Mouse (Mus musculus) lung, embryonic 16.5 days (tissue): ENCODE measurements around the gene Eps8l2. TPM values are rescaled to one million over a fixed set of nuclear protein-coding genes. Genes with fewer than 3 reads are reported as not detected.

Source experiments
- ATAC-seq: fragments of 200-750 bp; cut with Nextera tagmentation; 2 replicates; pipeline ENCODE4 v1.8.0; 2017; ENCODE audit warnings: low read depth, mild to moderate bottlenecking, moderate library complexity
- H3K27ac ChIP-seq: fragments of 300-500 bp; sonication (generic); 2 replicates; pipeline ENCODE4 v1.5.1; 2014; ENCODE audit warnings: mild to moderate bottlenecking, control low read depth, low read length
- H3K27me3 ChIP-seq: fragments of 300-500 bp; sonication (generic); 2 replicates; pipeline ENCODE4 v1.6.1; 2014; ENCODE audit warnings: low read depth, low read length, mixed read lengths; ENCODE audit not compliant: control insufficient read depth, insufficient read depth
- H3K36me3 ChIP-seq: fragments of 300-500 bp; sonication (generic); 2 replicates; pipeline ENCODE4 v1.6.1; 2014; ENCODE audit warnings: low read length; ENCODE audit not compliant: control insufficient read depth, insufficient read depth
- H3K4me1 ChIP-seq: fragments of 300-500 bp; sonication (generic); replicated peaks from 2 replicates; pipeline ENCODE4 v1.6.1; 2014; ENCODE audit warnings: low read length, mixed read lengths; ENCODE audit not compliant: control insufficient read depth, insufficient read depth
- H3K4me2 ChIP-seq: fragments of 300-500 bp; sonication (generic); 2 replicates; pipeline ENCODE4 v1.6.1; 2014; ENCODE audit warnings: low read depth, low read length, control low read depth
- H3K4me3 ChIP-seq: fragments of 300-500 bp; sonication (generic); 2 replicates; pipeline ENCODE4 v1.5.1; 2014; ENCODE audit warnings: mild to moderate bottlenecking, low read length, control low read depth
- H3K9ac ChIP-seq: fragments of 300-500 bp; sonication (generic); 2 replicates; pipeline ENCODE4 v1.6.1; 2014; ENCODE audit warnings: low read length, control low read depth
- H3K9me3 ChIP-seq: fragments of 300-500 bp; sonication (generic); 2 replicates; pipeline ENCODE4 v1.6.1; 2016; ENCODE audit warnings: low read length; ENCODE audit not compliant: control insufficient read depth
- WGBS: fragments of 180-500 bp; shearing (Covaris S2); extraction: QIAGEN DNeasy Blood & Tissue Kit; methylation state at CpG from one replicate; pipeline ENCODE4 v1.1.7; 2014; 5-methylcytosine and 5-hydroxymethylcytosine counted together
- polyA plus RNA-seq: library from polyadenylated mRNA; unstranded; fragments of >200 nt; fragmentation: Nextera tagmentation; extraction: Ambion mirVana; gene quantifications from 2 replicates; pipeline ENCODE4 v1.2.1, GENCODE M21; 2015

Eps8l2 gene
- polyA plus RNA-seq, 1 experiment from 2014 or later: 37.4 TPM

DNA sequence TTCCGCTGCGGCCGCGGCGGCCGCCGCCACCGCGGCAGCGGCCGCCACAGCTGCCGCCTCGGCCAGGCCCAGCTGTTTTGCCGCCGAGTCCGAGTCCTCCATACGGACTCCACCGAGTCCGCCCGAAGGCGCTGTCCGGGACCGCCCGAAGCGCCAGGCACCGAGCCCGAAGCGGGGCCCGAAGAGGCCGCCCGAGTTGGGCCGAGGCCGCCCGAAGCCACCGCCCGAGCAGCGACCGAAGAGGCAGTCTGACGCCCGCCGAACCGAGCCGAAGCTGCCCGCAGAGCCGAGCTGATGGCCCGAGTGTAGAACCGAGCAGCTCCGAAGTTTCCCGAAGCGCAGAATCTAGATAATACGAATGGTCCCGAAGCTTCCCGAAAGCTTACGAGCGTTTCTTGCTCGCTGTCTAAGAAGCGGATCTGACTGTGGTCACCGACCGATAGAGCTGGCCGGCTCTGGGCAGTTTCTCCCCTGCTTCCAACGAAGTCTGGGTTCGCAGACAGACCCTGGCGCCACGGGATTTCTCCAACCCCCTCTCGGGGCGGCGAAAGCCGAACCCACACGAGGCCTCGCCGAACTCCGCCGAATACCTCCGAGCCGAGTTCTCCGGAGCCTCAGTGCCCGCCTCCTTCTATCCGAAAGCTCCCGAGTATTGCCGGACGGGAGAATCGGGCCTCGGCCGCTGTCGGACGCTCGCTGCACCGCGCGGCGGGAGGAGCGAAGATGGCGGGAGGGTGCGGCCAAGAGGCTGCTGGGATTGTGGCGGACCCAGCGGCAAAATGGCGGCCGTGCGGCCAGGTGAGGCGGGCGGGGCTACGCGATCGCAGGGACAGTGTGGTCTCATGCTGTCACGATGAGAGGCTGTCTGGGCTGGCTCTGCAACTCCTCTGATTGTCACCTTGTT lies 11.0 kb upstream of the Eps8l2 start, which contains the start of the genes Deaf1 and Tmem80:
Gene Deaf1, minus strand, starts transcription at position 222 of the 904 bp plus-strand sequence.
Gene Tmem80, plus strand, starts transcription at position 271 of the 904 bp plus-strand sequence.
- peak; percentile 97 for ATAC-seq
- no peaks in the 10 kb centered on the region for H3K27me3 ChIP-seq
- peaks cover 22% of the 10 kb centered on the region for H3K4me1 ChIP-seq
- H3K27ac ChIP-seq: peak within 1 kb of the TSS; percentile 99
- peaks cover 8% of the 10 kb centered on the region; the same call in 1 of the 2 replicates for H3K36me3 ChIP-seq
- H3K9me3 ChIP-seq: no peaks in the 10 kb centered on the region
- H3K4me2 ChIP-seq: peak within 1 kb of the TSS; percentile 99
- peak within 1 kb of the TSS; percentile 61 for H3K4me3 ChIP-seq
- under 1% methylated on average over 99 of the region's 105 CpGs for WGBS
- peak within 1 kb of the TSS; percentile 92 for H3K9ac ChIP-seq

DNA sequence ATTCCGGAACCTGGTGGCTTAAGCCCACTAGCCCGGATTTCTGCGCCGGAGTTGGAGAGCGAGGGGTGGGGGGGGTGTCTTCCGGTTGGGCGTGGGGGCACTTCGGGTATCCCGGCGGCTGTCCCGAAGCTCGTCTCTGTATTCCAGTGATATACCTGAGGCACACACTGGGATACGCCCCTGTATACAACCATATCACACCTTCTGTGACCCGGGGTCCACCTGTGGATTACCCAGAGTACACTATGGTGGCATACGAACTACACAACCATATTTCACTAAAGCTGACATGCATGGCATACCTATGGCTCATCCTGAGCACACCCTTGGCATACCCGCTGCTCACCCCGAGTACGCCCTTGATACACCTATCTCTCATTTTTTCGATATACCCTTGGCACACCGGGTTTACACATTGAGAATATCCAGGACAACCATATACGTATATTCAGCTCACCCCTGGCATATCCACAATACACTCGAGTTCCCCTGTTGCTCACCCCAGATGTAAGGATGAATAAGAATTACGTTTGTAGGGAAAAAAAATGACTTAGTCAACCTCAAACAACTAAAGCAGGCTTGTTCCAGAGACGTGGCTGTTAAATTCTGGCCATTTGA lies 10.2 kb upstream of the Eps8l2 start:
- WGBS: 10% methylated on average over 24 of the region's 24 CpGs
- H3K4me2 ChIP-seq: peak overlapping the region; percentile 86
- H3K36me3 ChIP-seq: peaks cover 8% of the 10 kb centered on the region; the same call in 1 of the 2 replicates
- H3K9me3 ChIP-seq: no peaks in the 10 kb centered on the region
- H3K9ac ChIP-seq: peak overlapping the region; percentile 92
- peak overlapping the region; percentile 61 for H3K4me3 ChIP-seq
- no peak for ATAC-seq
- H3K27me3 ChIP-seq: no peaks in the 10 kb centered on the region
- peaks cover 22% of the 10 kb centered on the region for H3K4me1 ChIP-seq
- peak overlapping the region; percentile 99 for H3K27ac ChIP-seq

DNA sequence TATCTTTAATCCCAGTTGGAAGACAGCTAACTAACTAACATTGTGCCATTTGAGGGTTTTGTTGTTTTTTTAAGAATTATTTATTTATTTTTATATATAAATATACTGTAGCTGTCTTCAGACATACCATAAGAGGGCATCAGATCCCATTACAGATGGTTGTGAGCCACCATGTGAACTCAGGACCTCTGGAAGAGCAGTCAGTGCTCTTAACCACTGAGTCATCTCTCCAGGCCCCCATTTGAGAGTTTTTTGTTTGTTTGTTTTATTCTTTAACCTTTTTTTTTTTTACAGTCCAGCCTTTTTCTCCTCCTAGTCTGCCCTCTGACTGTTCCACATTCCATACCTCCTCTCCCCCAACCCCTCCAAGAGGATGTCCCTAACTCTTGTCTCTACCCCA lies 8.0 kb upstream of the Eps8l2 start:
- peaks cover 19% of the 10 kb centered on the region for H3K4me1 ChIP-seq
- ATAC-seq: no peak
- peaks cover 9% of the 10 kb centered on the region for H3K36me3 ChIP-seq

DNA sequence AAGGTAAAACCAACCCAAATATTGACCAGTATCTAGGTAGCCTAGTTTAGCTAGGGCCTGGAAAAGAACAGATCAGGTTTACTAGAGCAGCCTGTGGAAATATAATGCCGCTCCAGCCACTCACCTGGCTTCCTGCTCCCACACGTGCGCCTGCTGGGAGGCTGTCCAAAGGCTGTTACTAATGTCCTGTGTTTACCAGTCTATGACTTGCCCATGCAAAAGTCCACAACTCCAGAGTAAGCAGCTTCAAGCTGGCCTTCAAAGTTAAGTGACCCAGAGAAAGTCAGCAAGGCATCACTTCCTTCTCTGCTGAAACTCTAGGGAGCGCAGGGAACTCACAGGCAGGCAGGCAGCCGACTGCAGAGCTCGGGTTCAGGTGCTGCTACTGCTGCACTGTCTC lies 6.7 kb upstream of the Eps8l2 start:
- no peaks in the 10 kb centered on the region for H3K27me3 ChIP-seq

More for the DNA sequence above, 8.0 kb upstream of the Eps8l2 start:
- no peaks in the 10 kb centered on the region for H3K27me3 ChIP-seq
- no peak overlapping the region for H3K27ac ChIP-seq
- H3K9ac ChIP-seq: no peak overlapping the region
- H3K4me2 ChIP-seq: no peak overlapping the region
- no peak overlapping the region for H3K4me3 ChIP-seq
- H3K9me3 ChIP-seq: no peaks in the 10 kb centered on the region

DNA sequence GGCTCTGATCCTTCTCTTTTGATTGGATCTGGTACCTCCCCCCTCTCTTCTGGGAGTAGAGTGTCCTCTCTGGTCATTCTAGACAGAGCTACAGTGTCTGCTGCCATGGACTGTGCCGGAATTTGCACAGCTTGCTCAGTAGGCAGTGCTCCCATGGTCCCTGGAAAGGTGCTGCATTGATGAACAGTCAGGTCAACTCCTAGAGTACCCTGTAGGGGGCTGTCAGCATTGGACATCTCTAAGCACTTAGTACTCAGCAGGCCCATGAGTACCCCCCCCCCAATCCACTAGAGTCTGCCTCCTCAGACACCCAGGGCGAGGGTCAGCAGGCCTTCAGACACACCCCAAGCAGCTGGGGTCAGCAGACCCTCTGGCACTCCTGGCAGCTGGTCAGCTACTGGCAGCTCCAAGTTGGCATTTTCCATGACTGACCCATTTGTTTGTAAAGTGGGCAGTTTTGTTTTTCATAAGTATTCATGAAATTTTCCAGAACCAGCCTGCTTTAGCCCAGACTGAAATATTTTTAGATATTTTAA lies 3.6 kb upstream of the Eps8l2 start:
- Histone ChIP-seq H3K4me2 (no peak overlapping the region), H3K9ac (no peak overlapping the region), H3K27ac (no peak overlapping the region), H3K4me3 (no peak overlapping the region), H3K36me3 (peaks cover 10% of the 10 kb centered on the region), H3K27me3 (no peaks in the 10 kb centered on the region; the same call in 1 of the 2 replicates), H3K9me3 (no peaks in the 10 kb centered on the region), H3K4me1 (peaks cover 15% of the 10 kb centered on the region)
- WGBS: 83% methylated on average over 2 of the region's 2 CpGs
- ATAC-seq: no peak

More for the DNA sequence above, 6.7 kb upstream of the Eps8l2 start:
- no peak overlapping the region for H3K4me3 ChIP-seq
- peaks cover 6% of the 10 kb centered on the region for H3K4me1 ChIP-seq
- no peaks in the 10 kb centered on the region for H3K9me3 ChIP-seq
- H3K9ac ChIP-seq: no peak overlapping the region
- 81% methylated on average over 6 of the region's 6 CpGs for WGBS
- peaks cover 10% of the 10 kb centered on the region for H3K36me3 ChIP-seq
- no peak overlapping the region for H3K27ac ChIP-seq
- no peak for ATAC-seq
- H3K4me2 ChIP-seq: no peak overlapping the region

DNA sequence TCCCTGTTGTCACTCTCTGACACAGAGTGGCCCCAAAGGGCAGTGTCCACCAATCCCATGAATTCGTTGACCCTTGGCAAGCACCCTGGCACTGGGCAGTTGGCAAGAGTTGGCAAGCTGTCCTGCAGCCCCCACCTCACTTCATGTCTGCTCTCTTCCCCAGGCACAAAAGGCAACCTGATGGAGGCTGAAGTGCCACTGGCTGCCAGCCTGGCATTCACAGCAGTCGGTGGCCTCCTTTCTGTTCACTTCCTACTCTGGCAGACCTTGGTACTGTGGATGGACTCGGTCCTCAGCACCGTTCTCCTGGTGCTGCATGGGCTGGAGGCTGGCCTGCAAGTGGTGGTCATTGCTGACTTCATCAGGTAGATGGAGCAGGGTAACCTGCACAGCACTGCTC lies 3.0 kb upstream of the Eps8l2 start:
- Histone ChIP-seq H3K27ac (no peak overlapping the region), H3K27me3 (no peaks in the 10 kb centered on the region; the same call in 1 of the 2 replicates), H3K36me3 (peaks cover 10% of the 10 kb centered on the region), H3K9ac (no peak overlapping the region), H3K4me1 (peaks cover 18% of the 10 kb centered on the region), H3K9me3 (no peaks in the 10 kb centered on the region), H3K4me2 (no peak overlapping the region), H3K4me3 (no peak overlapping the region)
- 86% methylated on average over 4 of the region's 4 CpGs for WGBS
- no peak for ATAC-seq

DNA sequence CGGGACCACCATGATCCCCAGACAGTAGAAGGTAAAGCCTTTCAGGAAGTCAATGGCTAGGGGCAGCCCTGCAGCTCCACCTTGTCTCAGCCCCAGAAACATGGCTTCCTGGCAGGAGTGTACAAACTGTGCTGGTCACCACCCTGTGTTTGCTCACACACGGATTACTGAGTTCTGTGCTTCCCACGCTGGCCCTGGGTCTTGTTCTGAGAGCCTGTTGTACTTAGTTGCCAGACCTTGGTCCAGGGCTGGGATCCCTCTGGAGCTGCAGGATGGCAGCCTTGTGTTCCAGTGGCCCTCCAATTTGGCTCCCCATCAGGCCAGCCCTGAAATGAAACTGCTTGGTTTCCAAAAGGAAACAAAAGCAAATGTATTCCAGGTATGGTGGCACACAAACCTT lies 2.4 kb upstream of the Eps8l2 start:
- Histone ChIP-seq H3K4me1 (peaks cover 18% of the 10 kb centered on the region), H3K4me3 (no peak overlapping the region), H3K36me3 (peaks cover 10% of the 10 kb centered on the region), H3K9ac (no peak overlapping the region), H3K27me3 (no peaks in the 10 kb centered on the region; the same call in 1 of the 2 replicates), H3K9me3 (no peaks in the 10 kb centered on the region), H3K4me2 (no peak overlapping the region), H3K27ac (no peak overlapping the region)
- 80% methylated on average over 3 of the region's 3 CpGs for WGBS
- no peak for ATAC-seq

DNA sequence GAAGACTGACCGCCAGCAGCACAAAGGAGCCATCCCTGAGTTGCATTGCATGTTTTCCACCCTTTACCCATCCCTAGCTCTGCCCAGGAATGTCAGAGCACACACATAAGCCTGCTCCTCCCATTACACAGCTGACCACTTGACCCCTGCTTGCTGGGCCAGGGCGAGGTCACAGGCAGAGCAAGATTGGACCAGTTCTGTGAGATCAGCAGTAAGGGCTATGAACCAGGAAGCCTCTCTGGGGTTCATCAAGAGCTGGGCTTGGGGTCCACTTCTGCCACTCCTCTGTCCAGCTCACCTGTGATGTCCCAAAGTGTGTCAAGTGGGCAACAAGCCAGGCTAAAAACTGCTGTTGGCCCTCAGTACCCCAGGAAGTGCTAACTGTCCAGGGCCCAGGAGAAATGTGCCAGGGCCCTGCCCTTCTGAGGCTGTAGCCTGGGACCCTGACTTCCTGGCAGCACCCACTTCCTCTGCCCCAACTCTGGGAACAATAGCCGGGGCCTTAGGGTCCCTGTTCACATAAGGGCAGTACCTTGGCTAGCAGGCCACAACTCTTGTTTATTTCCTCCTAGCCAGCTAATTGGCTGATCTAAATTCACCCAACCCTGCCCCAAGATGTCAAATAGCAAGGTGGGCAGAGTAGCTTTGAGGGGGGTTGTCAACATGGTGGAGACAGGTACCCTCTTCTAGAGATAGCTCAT lies 814 bp upstream of the Eps8l2 start:
- ATAC-seq: no peak
- peak overlapping the region; percentile 63 for H3K9ac ChIP-seq
- peak overlapping the region; percentile 44 for H3K4me3 ChIP-seq
- H3K4me1 ChIP-seq: peaks cover 18% of the 10 kb centered on the region
- 63% methylated on average over 3 of the region's 3 CpGs for WGBS
- H3K27ac ChIP-seq: no peak overlapping the region
- no peaks in the 10 kb centered on the region for H3K9me3 ChIP-seq
- H3K36me3 ChIP-seq: peaks cover 10% of the 10 kb centered on the region
- H3K27me3 ChIP-seq: no peaks in the 10 kb centered on the region; the same call in 1 of the 2 replicates
- peak overlapping the region; percentile 46; the same call in 1 of the 2 replicates for H3K4me2 ChIP-seq
